Mouse (Mus musculus): Measurements from ENCODE around the gene Gm17949.

DNA sequence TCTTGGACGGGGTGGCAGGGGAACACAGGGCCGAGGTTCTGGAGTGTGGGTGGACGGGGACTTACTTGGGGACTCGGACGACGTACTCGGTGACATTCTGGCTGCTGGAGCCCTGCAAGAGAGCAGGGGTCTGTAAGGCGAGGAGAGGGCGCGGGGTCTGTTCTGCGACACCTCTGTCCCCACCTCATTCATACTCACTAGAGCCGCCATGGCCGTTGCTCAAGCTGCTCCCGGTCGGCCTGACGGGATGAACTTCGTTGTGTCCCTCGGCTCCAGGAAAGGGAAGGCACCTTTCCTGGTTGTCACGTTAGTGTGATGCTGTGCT is 396 bp upstream of the Gm17949 start:
- TF ChIP-seq CTCF (IDR thresholded peaks at IDR 0.05) (no peak), POLR2A (IDR thresholded peaks at IDR 0.05; ENCODE audit: insufficient read depth, low read depth, low read length) (no peak)

Data from heart, adult 2 months (tissue).